Mouse (Mus musculus) common myeloid progenitor, adult 5-6 weeks (primary cell): Measurements from ENCODE around the gene Smurf2. TPM values are rescaled to one million over a fixed set of nuclear protein-coding genes. Genes with fewer than 3 reads are reported as not detected.

Experiments used
- ATAC-seq: replicated peaks from 2 replicates; pipeline ENCODE4 v1.8.0; 2016; ENCODE audit warnings: low read depth, mild to moderate bottlenecking, moderate TSS enrichment, inconsistent platforms; ENCODE audit not compliant: poor library complexity, severe bottlenecking
- total RNA-seq: library from RNA; stranded (forward); fragments of 200-1000, 187-1606 nt; gene quantifications from 2 replicates; pipeline ENCODE4 v1.2.3, GENCODE M21; 2017

The Smurf2 gene
- total RNA-seq = 26.2 and 30.2 TPM in 2 replicates

DNA sequence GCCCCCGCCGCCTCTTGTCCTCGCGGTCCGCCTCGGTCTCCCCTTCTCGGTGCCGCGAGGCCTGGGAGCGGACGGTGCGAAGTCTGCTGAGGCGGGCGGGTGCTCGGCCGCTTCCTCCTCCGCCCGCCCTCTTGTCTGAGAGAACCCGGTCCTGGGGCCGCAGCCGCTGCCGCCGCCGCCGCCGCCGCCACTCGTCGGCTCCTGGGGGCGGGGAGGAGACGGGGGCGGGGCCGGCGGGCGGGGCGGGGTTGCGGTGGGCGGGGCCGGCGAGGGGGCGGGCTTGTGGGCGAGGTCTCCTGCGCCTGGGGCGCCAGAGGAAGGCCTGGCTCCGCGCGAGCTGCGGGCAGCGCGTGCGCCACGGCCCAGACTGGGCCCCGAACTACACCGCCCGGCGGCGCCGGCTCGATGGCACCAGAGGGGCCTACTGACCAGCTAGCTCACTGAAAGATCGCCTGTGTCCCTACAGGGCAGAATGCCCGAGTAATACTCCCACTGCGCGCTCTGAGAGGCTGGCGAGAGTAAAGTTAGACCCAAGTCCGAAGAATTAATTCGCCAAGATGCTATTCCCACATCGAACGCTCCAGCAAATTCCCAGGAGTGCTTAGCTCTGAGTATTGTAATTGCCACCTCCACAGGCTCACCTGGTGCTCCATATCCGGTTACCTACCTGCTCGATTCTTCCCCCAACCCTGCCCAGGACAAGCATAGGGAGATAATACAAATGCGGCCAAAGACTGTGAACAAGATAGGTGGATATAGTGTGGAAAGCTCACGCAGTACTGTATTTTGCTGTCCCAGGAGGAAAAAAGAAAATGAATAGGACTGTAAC is at the start of gene Smurf2:
Smurf2 (minus strand) TSS at position 165 of the 829 bp plus-strand sequence.
- ATAC-seq = peak; percentile 86

DNA sequence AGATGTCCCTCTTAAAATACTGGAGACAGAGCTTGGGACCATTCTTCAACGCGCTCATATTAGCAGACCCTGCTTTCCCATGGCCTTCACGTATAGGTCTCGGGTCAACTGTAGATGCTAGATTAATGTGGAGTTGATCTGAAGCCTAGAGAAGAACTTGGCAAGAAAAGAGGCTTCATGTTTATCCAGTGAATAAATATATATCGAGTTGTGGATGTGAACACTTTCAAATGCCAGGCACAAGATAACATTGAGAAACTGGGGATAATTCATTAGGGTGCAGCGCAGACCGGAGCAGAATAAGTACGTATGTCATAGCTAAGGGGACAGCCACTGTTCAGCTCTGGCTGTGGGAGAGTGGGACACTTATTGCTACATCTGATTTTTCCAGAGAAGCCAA is 49.3 kb upstream of the Smurf2 start:
- ATAC-seq = no peak

DNA sequence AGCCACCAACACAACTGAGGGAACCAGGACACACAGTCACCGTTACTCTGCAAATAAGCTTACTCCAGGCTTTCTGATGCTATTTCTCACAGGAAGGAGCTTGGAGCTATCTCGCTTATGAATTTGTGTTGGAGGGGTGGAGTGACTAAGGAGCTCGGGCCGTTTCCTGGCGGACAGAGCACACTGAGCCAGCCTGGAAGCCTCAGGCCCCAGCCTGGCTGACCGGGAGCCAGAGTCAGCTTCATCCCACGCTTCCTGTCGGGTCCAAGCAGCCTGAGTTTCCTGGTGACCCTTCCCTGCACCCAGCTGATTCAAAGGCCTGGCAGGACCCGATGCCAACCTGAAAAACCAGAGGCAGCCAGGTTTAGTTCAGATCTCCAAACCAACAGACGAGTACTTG is 47.1 kb upstream of the Smurf2 start:
- ATAC-seq = no peak

DNA sequence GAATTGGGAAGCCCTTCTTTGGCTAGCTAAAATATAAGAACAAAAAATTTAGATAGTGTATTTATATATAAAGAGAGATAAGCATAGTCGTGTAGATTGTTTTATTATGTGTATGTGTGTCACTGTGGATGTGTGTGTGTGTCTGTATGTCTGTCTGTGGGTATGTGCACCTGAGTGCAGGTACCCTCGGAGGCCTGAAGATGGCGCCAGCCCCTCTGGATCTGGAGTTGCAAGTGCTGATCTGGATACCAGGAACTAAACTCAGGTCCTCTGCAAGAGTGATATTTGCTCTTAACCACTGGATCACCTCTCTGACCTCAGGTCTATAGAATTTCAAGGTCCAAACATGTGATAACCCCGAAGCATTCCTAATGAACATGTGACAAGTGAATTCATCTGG is 45.4 kb upstream of the Smurf2 start:
- no peak for ATAC-seq

DNA sequence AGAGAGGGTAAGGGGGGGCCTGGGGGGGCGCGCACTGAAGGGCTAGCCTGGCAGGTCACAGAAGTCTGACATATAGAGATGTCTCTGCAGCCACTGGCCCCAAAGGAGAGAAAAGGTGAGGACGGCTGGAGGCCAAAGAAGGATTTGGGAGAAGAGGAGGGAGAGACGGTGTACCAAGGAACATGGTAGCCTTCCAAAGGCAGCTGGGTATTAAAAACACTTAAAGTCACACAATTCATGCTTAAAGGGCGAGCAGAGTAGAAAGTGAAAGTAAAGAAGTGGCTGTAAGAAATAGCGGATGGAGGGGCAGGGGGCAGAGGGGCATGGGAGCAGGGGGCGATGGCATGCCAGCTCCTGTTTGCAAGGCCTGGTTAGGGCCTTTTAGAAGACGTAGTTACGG is 41.8 kb upstream of the Smurf2 start:
- no peak for ATAC-seq

DNA sequence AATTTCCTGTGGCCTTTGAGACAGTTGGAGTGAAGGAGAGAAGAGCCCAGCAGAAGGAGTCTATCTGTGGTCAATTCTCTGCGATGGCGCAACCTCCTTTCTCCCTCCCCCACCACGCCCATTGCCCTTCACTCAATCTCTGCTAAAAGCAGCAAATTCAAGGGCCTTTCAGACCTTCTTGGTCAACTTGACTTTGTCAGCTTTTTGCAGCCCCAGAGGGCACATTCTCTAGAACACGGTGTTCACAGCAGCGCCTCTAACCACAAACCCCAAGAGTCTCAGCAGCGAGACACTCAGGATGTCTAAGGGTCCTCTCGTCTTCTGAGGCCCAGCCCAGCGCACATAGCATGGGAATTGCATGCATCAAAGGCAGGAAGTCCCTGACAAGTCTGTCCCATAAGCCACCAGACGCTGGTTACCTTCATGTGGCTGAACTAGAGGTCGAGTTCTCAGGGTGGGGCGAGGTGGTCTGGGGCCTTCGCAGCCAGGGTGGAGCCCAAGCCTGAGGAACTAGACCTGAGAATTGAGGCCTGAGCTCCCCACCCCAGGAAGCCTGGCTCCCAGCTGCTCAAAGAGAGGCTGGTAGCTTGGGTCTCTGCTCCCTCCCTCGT is 41.1 kb upstream of the Smurf2 start:
- ATAC-seq = peak; percentile 75

DNA sequence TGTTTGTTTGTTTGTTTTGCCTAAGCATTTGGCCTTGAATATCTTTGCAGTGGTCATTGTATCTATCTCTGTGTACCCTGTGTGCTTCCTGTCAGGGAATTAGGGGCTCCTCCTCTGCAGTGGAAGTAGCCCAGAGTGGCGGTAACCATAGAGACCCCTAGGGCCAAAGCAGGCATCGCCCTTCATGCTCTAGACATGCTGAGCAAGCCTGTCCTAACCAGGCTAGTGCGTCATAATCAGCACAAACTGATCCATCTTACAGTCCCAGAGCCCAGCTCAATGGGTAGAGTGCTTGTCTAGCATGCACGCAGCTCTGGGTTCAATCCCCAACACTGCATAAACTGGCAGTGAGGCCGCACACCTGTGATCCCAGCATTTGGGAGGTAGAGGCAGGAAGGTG is 38.6 kb upstream of the Smurf2 start:
- no peak for ATAC-seq

DNA sequence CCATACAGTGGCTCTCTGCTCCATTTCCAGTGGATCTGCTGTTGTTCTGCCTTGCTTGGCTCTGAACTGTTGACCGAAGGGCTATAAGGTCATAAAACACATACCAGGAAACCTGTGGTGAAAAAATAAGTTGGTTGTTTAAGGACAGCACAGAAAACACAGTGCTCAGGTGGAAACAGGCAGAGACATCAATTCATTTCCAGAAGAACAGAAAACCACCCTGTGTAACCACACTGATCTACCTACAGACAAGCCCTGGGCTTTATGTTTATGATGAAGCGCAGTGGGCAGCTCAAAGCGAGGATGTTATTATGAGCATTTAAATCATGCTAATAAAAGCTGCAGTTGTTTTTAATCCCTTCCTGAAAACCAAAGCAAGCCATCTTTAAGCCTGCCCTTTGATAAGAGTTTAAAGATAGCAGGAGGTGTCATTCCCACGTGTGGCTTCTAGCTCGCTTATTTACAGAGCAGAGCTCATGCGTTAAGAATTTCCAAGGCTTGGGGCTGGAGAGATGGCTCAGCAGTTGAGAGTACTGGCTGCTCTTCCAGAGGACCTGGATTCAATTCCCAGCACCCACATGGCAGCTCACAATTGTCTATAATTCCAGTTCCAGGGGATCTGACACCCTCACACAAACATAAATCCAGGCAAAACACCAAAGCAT is 38.0 kb upstream of the Smurf2 start:
- ATAC-seq = no peak

DNA sequence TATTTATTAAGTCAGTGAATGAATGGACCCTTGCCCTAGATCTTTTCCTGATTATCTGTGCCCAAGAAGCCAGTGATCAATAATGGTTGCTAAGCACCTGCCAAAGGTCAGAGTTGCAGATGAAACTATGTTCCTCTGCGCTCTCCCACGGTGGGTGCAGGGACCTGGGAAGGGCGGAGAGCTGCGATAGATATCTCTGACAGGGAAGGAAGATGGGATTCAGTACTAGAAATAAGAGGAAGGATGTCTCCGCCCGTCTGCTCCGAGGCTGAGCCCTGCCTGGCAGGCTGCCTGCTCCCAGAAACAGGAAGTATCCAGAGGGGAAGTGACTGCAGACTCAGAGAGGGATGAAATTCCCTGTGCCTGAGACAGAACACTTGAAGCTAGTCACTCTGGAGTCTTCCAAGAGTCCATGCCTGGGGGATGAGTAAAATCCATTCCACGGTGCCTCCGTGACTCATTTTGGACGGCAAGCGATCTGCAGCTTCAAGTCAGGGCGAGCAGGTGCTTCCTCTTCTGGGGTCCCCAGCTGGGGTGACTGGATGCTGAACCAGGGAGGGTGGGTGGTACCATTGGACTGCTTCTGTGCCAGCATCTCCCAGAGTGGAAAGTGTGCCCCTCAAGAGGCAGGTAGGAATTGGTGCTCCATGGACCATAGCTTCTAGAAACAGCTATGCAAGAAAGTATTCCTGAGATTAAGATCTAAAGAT is 36.9 kb upstream of the Smurf2 start:
- ATAC-seq = peak; percentile 70

DNA sequence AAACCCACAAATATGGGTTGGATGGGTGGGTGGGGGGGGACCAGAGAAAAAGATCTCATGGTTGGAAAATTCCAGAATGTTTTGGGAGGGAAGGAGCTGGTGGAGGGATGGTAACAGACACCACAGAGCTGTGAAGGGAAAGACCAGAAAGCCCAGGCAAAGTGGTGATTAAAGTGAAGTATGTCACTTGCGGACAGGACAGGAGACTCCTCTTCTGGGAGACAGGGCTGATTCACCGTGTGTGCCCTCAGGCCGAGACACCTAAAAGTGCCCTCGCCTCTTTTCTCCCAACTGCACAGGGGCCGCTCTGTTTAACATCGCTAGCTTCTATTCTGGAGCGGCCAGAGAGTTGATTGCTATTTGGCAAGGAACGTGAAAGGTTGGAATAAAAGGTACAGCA is 34.1 kb upstream of the Smurf2 start:
- no peak for ATAC-seq

DNA sequence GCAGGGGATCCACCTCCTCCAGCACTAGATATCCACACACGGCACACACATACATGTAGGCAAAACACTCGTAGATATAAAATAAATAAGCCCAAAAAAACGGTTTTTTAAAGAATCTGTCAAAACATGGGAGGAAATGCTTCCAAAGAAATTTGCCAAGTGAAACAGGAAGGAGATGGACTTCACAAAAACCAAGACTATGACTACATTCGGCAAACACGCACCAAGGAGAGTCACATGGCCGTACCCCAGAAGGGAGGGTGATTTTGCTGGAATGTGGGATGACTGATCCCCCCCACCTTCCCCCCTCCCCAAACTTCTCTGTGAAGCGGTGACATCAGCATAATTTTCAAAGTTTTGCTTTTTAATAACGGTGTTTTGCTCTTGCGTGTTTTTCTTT is 33.6 kb upstream of the Smurf2 start:
- no peak for ATAC-seq

DNA sequence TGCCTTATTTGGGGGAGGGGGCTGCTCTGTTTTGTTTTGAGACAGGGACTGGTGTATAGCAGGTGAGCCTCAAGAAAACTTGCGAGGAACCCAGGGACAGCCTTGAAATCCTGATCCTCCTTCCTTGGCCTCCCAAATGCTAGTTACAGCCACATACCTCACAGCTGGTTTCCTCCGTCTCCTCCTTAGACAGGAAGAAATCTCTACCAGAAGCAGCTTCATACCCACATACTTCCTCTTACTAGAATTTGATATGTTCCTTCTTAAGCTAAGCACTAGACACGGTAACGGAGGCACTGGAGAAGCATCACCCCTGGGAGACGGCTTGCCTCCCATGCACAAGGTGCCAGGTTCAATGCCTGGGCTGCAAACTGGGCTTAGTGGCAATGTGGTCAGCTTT is 16.8 kb upstream of the Smurf2 start:
- ATAC-seq = peak; percentile 78

DNA sequence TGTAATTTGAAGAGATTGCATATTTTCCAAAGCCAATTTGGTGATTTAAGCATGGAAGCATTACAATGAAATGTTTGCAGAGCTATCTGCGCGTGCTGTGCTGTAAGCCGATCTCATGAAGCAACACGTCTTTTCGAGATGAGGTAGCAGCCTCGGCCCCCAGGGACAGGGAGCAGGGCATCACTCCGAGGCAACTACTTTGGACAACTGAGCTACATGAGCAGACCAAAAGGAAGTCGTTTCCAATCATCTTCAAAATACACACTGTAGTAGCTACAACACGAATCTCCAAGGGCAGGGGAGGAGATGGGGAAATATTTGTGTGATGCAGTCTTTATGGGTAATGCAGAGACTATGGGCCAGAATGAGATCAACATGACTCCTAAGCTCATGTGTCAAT is 9.9 kb upstream of the Smurf2 start:
- ATAC-seq = no peak

DNA sequence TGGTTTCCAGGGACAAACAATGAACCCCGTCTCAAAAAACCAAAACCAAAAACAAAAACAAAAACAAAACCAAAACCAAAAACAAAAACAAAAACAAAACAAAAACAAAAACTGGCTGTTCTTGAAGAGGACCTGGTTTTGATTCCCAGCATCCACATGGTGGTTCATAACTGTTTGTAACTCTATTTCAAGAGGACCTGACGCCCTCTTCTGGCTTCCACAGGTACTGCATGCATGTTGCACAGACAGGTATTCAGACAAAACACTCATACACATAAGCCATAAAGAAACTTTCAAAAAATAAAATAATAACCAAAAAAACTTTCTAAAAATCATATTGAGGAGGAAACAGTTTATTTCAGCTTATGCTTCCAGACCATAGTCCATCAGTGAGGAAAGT is 8.4 kb upstream of the Smurf2 start:
- ATAC-seq = no peak

DNA sequence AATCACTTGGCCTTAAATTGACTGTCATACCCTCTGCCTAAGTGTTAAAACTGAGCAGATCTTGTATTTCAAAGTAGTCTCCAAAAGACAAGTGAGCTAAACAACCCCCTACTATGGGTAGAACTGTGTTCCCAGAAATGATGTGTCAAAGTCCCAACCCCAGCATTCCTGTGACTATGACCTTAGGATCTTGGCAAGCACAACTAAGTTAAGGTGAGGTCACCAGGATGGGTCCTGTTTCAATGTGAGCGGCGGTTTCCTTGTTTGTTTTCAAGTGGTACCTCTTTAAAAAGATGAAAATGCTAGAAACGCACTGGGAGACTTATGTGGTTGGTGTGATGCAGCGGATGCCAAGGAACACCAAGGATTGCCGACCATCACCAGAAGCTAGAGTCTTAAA is 7.4 kb upstream of the Smurf2 start:
- no peak for ATAC-seq

DNA sequence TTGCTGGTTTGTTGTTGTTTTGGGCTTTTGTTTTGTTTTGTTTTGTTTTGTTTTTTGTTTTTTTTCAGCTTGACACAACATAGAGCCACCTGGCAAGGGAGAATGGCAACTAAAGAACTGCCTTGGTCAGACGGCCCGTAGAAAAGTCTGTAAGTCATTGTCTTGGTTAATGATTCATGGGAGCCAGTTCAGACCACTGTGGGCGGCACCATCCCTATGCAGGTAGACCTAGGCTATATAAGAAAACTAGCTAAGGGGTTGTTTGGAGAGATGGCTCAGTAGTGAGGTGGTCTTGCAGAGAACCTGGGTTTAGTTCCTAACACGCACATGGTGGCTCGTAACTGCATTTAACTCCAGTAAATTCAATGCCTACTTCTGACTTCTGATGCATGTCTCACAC is 6.7 kb upstream of the Smurf2 start:
- ATAC-seq = no peak

DNA sequence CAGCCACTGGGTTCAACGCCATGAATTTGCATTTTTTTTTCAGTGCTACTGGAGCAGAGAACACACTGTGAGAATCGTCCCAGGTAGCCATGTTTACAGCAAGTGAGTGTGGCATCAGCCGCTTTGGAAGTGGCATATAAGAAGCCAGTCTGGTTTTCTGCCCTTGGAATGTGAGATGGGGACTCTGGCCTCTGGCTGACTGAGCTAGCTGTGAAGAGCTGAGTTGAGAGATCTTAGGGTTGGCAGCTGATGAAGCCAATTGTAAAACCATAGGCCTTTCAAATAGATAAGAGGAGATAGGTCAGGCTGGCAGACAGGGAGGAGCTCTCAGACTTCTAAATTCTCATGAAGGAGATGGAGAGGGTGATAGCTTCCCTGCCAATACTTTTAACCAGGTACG is 6.2 kb upstream of the Smurf2 start:
- ATAC-seq = no peak

DNA sequence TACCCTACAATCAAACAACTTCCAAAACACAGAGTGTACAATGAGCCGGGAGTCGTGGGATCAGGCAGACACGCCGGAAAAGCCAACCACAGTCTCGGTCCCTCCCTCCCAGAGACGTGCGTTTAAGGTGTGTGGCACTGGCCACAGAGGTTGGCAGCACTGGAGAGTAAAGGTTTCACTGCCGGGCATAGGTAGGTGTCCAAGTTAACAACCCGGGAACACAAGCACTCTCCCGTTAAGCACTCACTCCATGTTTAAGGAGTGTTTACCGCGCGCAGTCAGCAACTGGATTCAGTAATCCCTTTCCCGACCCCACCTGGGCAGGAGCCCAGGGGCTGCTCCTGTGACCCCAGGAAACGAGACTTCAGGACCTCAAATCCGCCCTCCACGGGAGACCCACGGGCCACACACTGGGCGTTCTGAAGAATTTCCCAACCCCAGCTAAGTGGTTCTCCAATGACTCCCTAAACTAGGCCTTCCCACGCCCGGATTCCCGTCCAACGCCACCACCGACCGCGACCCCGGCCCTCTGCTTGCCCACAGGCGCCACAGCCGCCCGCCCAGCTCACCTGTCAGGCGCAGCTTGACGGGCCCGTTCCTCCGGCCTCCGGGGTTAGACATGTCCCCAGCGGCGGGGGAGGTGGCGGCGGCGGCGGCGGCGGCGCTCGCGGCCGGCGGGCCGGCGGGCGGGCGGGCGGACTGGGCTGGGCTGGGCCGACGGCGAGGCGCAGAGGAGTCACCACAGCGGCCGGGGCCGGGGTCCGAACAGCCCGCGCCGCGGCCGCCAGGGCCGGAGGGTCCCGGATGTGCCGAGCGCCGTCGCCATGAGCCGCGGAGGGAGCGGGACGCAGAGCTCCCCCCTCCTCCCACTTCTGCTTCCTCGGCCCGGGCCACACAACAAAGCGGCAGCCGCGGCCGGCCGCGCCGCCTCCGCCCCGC is 634 bp downstream of the Smurf2 start:
- peak; percentile 55 for ATAC-seq

DNA sequence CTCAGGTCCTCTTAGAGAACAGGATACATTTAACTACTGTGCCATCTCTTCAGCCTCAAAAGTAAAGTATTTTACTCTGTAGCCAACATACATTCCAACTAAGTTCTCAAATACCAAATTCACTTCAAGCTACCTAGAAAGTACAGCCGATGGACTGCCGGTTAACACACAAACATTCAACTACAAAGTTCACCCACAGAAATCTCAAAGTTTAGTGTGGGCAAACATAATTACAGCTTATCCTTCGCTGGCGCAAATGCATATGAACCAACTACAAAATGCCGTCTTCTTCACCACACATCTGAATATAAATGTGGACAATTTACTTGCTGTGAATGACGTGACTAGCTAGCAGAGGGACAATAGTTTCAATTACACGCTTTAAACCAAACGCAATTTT is 1.6 kb downstream of the Smurf2 start:
- ATAC-seq = no peak

DNA sequence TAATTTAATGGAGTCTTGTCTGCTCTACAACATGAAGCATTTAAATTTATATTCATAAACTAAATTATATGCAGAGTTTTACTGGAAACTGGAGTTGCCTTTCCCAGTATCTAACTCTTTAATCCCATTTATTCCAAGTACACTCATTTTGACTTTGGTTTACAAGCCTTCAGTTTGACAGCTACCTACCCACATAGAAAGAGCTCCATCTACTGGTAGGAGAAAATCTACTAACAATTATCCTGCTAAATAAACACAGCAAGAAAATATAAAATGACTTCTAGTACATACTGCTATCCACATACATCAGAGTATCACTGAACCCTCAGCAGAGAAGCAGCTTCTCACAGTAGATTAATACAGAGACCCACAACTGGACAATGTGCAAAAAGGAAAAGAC is 9.3 kb downstream of the Smurf2 start:
- 0 out of 2 replicates have a peak, but pooled peaks have one; percentile 32 for ATAC-seq
